Mouse (Mus musculus): ENCODE measurements around the gene Pa2g4.
A peak's percentile ranks its signal among the peaks of the same experiment; 100 is the strongest.

Pa2g4 gene

DNA sequence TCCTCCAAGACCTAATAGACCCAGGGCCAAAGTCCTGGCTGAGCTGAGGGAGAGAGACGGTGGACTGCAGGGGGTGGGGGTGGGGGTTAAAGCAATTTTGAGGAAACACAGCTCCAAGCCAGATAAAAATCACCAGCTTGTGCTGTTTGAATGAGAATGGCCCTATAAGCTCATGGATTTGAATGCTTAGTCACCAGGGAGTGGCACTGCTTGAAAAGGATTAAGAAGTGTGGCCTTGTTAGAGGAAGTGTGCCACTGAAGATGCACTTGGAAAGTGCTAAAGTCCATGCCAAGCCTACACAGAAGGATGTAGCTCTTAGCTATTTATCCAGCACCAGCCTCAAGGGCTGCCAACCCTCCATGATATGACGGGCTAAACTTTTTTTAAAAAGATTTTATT, 30.6 kb downstream of the Pa2g4 start:
- DNase-seq, result no peak

DNA sequence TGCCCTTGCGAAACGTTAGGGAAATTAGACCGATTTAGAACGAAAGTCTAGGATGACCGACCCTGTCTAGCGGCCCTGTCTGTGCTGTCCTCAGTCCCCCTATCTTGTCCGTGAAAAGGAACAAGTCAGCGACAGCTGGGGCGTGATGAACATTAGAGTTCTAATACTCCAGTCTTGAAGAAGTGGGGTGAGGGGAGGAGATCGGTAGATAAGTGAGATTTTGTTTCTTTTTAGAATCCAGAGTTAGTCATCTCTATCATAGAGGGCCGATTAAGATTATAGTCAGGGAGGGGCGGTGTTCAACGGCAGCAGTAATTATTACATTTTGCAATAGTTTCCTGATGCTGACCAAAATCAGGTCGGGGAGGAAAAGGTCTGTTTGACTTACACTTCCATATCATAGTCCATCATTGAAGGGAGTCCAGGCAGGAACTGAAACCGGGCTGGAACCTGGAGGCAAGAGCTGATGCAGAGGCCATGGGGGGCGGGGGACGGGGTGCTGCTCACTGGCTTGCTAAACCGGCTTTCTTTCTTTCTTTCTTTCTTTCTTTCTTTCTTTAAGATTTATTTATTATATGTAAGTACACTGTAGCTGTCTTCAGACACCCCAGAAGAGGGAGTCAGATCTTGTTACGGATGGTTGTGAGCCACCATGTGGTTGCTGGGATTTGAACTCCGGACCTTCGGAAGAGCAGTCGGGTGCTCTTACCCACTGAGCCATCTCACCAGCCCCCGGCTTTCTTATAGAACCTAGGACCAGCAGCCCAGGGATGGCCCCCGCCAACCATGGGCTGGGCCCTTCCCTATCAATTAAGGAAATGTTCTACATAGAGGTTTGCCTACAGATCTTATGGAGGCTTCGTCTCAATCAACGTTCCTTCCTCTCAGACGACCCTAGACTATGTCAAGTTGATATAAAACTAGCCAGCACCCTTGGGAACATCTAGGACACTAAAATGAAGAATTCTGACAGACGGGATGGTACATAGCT, 39.1 kb downstream of the Pa2g4 start:
- no peak for DNase-seq

DNA sequence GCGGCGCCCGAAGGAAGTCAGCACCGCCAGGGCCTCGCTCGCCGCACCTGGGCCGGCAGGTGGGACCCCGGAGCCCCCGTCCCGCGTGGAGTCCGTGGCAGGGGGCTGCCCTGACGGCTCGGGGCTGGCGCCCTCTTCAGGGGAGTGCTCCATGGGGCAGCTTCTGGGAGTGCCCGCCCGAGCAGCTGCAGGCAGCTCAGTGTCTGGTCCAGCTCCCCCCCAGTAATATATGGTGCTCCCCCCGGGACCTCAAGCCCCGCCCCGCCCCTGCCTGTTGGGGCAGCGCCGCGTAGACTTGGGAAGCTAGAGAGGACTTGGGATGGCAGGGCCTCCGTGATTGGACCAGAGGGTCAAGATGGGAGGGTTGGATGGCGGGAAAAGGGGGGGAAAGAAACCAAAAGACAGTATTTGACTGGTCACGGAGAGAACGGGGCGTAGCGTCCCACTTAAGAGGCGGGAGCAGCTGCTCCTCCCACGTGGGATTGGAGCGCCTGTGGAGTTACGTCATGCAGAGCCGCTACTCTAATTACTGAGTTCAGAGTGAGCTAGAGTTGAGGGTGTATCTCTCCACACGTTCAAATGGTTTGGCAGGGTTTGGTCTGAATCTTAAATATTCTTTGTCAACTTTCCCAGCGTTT, 40.0 kb downstream of the Pa2g4 start, which contains the start of gene Esyt1:
TSS of gene Esyt1 (minus strand) at position 201 of the 638 bp plus-strand sequence.
- peak; percentile 87 for DNase-seq

- DNase-seq, result peak; percentile 81
Measured at GRCm38 (mm10) chr10:128524732-128525662, 40.8 kb downstream of the Pa2g4 start.

GRCm38 (mm10) chr10:128524111-128524731, 41.6 kb downstream of the Pa2g4 start:
- peak; percentile 55 for DNase-seq

GRCm38 (mm10) chr10:128522351-128522750, 43.4 kb downstream of the Pa2g4 start:
- no peak for DNase-seq

DNA sequence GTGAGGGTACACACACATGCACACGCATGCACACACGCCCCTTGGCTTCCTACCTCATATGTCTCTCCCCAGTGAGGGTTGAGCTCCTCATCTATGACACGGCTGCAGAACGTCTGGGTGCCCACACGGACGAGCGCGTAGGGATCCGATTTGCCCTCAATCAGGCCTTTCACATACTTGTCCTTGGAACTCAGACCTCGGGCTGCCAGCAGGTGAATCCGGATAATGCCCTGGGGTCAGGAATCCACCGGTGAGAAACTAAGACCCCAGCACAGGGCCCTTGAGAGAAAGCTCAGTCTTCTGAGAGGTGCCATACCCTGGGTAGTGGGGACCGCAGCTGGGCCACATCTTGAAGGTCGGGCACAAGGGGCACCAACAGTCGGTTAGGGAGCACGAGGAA, 45.2 kb downstream of the Pa2g4 start:
- DNase-seq, result no peak

DNA sequence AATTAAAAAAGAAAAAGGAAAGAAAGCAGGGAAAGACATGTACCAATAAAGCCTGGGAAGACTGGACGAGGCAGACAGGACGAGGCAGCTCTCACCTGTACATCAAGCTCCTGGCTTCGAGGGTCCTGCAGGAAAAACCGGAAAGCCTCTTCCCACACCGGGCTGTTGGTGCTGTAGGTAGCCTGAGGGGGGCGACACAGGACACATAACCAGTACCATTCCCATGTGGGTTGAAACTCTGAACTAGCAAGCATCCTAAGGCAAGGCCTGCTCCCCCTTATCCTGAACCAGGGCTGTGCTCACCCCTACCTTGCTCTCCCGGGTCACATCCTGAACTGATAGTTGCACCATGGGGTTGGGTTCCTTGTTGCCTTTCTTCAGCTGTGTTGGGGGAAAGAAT, 47.0 kb downstream of the Pa2g4 start:
- DNase-seq, result peak; percentile 65

- DNase-seq, result no peak
Measured at GRCm38 (mm10) chr10:128516677-128517076, 49.1 kb downstream of the Pa2g4 start.

GRCm38 (mm10) chr10:128516029-128516428, 49.8 kb downstream of the Pa2g4 start:
- DNase-seq, result no peak

DNA sequence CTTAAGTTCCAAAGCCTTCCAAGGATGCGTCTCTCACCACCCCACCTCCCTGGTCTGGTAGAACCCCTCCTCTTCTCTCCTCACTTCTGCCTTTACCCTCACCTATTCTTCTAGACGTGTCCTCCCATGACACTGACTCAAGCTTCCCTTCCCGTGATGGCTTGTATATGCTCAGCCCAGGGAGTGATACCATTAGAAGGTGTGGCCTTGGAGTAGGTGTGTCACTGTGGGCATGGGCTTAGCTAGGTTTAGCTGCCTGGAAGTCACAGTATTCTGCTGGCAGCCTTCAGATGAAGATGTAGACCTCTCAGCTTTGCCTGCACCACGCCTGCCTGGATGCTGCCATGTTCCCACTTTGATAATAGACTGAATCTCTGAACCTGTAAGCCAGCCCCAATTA, 50.7 kb downstream of the Pa2g4 start:
- DNase-seq, result no peak

GRCm38 (mm10) chr10:128511761-128512160, 54.0 kb downstream of the Pa2g4 start:
- no peak for DNase-seq

- no peak for DNase-seq
Measured at GRCm38 (mm10) chr10:128511189-128511588, 54.6 kb downstream of the Pa2g4 start.

GRCm38 (mm10) chr10:128510301-128510700, 55.5 kb downstream of the Pa2g4 start:
- DNase-seq, result no peak

- no peak for DNase-seq
Measured at GRCm38 (mm10) chr10:128509831-128510230, 56.0 kb downstream of the Pa2g4 start.

GRCm38 (mm10) chr10:128509203-128509602, 56.6 kb downstream of the Pa2g4 start:
- no peak for DNase-seq

DNA sequence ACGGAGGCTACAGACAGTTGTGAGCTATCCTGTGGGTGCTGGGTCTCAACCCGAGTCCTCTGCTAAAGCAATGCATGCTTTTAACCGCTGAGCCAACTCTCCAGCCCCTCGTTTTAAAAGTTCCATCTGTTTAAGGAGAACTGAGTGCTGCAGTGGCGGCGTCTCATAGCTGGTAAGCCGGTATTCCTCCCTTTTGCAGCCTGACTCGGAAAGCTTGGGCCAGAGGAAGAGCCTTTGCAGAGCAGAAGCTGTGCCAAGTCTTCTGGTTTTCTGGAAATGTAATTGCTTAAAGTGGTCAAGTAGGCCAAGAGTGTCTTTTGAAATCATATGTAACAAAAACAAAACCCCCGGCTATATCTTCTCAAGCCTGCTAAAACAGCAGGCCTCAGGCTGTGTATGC, 57.5 kb downstream of the Pa2g4 start:
- no peak for DNase-seq

Measured in thymus, postnatal 4 days (tissue).